Mouse (Mus musculus) midbrain, embryonic 14.5 days (tissue): ENCODE measurements around the gene Neurod1. TPM values are rescaled to one million over a fixed set of nuclear protein-coding genes. Genes with fewer than 3 reads are reported as not detected.

Experiments used
- ATAC-seq: fragments of 200-750 bp; cut with Nextera tagmentation; 2 replicates; pipeline ENCODE4 v1.8.0; 2017; ENCODE audit warnings: moderate number of reproducible peaks, moderate library complexity; ENCODE audit not compliant: low FRiP score, low TSS enrichment
- DNase-seq: peaks from one replicate; pipeline ENCODE4 v3.0.0-alpha.2; 2015
- H3K27ac ChIP-seq: fragments of 300-500 bp; sonication (generic); replicated peaks from 2 replicates; pipeline ENCODE4 v1.5.1; 2014; ENCODE audit warnings: mild to moderate bottlenecking, low read depth, low read length, moderate library complexity
- H3K27me3 ChIP-seq: fragments of 300-500 bp; sonication (generic); 2 replicates; pipeline ENCODE4 v1.6.1; 2014; ENCODE audit warnings: low read length, control low read depth, mixed read lengths; ENCODE audit not compliant: control insufficient read depth, insufficient read depth
- H3K36me3 ChIP-seq: fragments of 300-500 bp; sonication (generic); 2 replicates; pipeline ENCODE4 v1.6.1; 2014; ENCODE audit warnings: low read length, control low read depth; ENCODE audit not compliant: control insufficient read depth, insufficient read depth
- H3K4me1 ChIP-seq: fragments of 300-500 bp; sonication (generic); 2 replicates; pipeline ENCODE4 v1.6.1; 2014; ENCODE audit warnings: mild to moderate bottlenecking, antibody characterized with exemption, low read length, control low read depth; ENCODE audit not compliant: control insufficient read depth, insufficient read depth
- H3K4me2 ChIP-seq: fragments of 300-500 bp; sonication (generic); 2 replicates; pipeline ENCODE4 v1.6.1; 2014; ENCODE audit warnings: mild to moderate bottlenecking, low read length, moderate library complexity
- H3K4me3 ChIP-seq: fragments of 300-500 bp; sonication (generic); replicated peaks from 2 replicates; pipeline ENCODE4 v1.5.1; 2014; ENCODE audit warnings: low read depth, low read length
- H3K9ac ChIP-seq: fragments of 300-500 bp; sonication (generic); replicated peaks from 2 replicates; pipeline ENCODE4 v1.6.1; 2014; ENCODE audit warnings: mild to moderate bottlenecking, low read length, moderate library complexity
- H3K9me3 ChIP-seq: fragments of 300-500 bp; sonication (generic); 2 replicates; pipeline ENCODE4 v1.6.1; 2016; ENCODE audit warnings: low read length, control low read depth, mixed read lengths; ENCODE audit not compliant: control insufficient read depth
- WGBS: fragments of 180-500 bp; shearing (Covaris S2); extraction: QIAGEN DNeasy Blood & Tissue Kit; methylation state at CpG from one replicate; pipeline ENCODE4 v1.1.7; 2014; 5-methylcytosine and 5-hydroxymethylcytosine counted together
- polyA plus RNA-seq: library from polyadenylated mRNA; unstranded; fragments of >200 nt; fragmentation: Nextera tagmentation; extraction: Ambion mirVana; gene quantifications from 2 replicates; pipeline ENCODE4 v1.2.1, GENCODE M21; 2014

The Neurod1 gene
- polyA plus RNA-seq, 1 experiment from 2014 or later = 37.0 TPM

GRCm38 (mm10) chr2:79450684-79451394, 5.7 kb downstream of the Neurod1 start:
- Histone ChIP-seq H3K27ac (no peak overlapping the region), H3K9me3 (no peaks in the 10 kb centered on the region), H3K4me2 (0 out of 2 replicates have a peak overlapping the region, but pooled peaks have one; percentile 0), H3K36me3 (no peaks in the 10 kb centered on the region), H3K27me3 (no peaks in the 10 kb centered on the region; the same call in 1 of the 2 replicates), H3K4me1 (no peaks in the 10 kb centered on the region), H3K9ac (no peak overlapping the region), H3K4me3 (no peak overlapping the region)
- whole genome bisulfite sequencing = 44% methylated on average over 4 of the region's 4 CpGs
- peak; percentile 24 for DNase-seq
- no peak for ATAC-seq

DNA sequence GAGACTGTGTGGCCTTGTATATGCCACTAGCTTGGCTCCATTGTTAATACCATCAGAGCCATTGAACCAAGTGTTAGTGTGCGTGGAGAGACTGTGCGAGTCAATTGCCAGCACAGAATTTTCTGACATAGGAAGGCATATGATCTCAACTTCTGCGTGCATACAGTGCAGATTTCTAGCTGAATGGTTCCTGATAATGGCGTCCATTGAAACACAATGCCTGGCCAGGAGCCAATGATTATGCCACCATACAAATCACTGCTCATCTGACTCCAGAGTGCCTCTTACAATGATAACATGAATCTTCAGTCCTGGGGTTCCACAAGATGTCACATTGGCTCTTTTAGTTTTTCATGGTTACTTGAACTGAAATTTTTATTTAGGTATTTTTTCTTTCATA, 7.2 kb downstream of the Neurod1 start:
- peak; percentile 40 for DNase-seq
- Histone ChIP-seq H3K4me2 (no peak overlapping the region), H3K27ac (no peak overlapping the region), H3K4me1 (no peaks in the 10 kb centered on the region), H3K9me3 (no peaks in the 10 kb centered on the region), H3K36me3 (no peaks in the 10 kb centered on the region), H3K27me3 (no peaks in the 10 kb centered on the region; the same call in 1 of the 2 replicates), H3K4me3 (no peak overlapping the region), H3K9ac (no peak overlapping the region)
- WGBS = 54% methylated on average over 4 of the region's 4 CpGs
- ATAC-seq = no peak

DNA sequence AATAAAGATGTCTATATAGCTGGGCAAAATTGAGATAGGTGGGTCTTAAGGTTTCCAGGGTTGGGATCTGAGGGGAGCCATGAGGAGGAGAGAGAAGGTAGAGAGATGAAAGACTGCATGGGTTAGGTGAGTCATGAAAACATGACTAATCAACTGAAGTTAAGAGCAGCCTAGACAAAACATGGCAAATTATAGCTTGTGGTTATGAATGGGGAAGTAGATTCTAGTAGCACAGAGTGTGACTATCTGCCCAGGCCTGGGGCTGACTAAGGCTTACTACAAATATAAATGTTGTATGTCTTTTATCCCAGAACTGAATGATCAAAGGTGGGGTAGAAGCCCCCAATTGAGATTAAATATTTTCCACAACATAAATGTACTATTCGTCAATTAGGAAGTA, 9.4 kb downstream of the Neurod1 start:
- no peak overlapping the region for H3K4me2 ChIP-seq
- no peak overlapping the region for H3K27ac ChIP-seq
- H3K27me3 ChIP-seq = no peaks in the 10 kb centered on the region
- ATAC-seq = no peak
- no peak overlapping the region for H3K9ac ChIP-seq
- no peak overlapping the region for H3K4me3 ChIP-seq
- WGBS = 77% methylated on average over 1 of the region's 1 CpGs
- no peaks in the 10 kb centered on the region for H3K9me3 ChIP-seq
- no peak for DNase-seq
- H3K4me1 ChIP-seq = no peaks in the 10 kb centered on the region
- H3K36me3 ChIP-seq = no peaks in the 10 kb centered on the region

- ATAC-seq = no peak
- Histone ChIP-seq H3K36me3 (no peaks in the 10 kb centered on the region), H3K27me3 (no peaks in the 10 kb centered on the region)
Measured at GRCm38 (mm10) chr2:79443861-79444620, 12.5 kb downstream of the Neurod1 start.

DNA sequence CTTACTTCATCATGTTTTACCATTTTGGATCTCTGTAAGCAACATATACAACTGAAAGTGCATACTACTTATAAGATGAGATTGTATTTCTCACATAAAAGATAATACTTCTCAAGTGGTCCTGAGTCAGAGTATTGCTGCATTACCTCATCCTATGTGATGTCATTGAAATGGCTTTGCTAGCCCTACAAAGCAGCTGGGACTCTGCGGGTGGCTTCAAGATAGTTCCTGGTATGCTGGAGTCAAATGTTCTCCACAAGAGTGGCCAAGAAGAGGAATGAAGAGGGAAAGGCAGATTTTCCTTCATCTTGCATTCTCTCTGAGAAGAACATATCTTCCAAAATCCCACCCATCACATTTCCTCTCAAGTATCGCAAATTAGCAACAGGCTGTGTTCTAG, 13.2 kb downstream of the Neurod1 start:
- WGBS = 99% methylated on average over 2 of the region's 2 CpGs
- DNase-seq (no peak), ATAC-seq (no peak)
- no peak overlapping the region for H3K4me2 ChIP-seq
- no peaks in the 10 kb centered on the region for H3K9me3 ChIP-seq
- H3K4me3 ChIP-seq = no peak overlapping the region
- no peak overlapping the region for H3K27ac ChIP-seq
- H3K27me3 ChIP-seq = no peaks in the 10 kb centered on the region
- H3K4me1 ChIP-seq = no peaks in the 10 kb centered on the region
- no peak overlapping the region for H3K9ac ChIP-seq
- H3K36me3 ChIP-seq = no peaks in the 10 kb centered on the region

More at GRCm38 (mm10) chr2:79443861-79444620, 12.5 kb downstream of the Neurod1 start:
- no peak overlapping the region for H3K9ac ChIP-seq
- H3K9me3 ChIP-seq = no peaks in the 10 kb centered on the region
- H3K27ac ChIP-seq = no peak overlapping the region
- no peak for DNase-seq
- H3K4me1 ChIP-seq = no peaks in the 10 kb centered on the region
- WGBS = 90% methylated on average over 3 of the region's 3 CpGs
- no peak overlapping the region for H3K4me3 ChIP-seq
- no peak overlapping the region for H3K4me2 ChIP-seq

GRCm38 (mm10) chr2:79442906-79443305, 13.6 kb downstream of the Neurod1 start:
- H3K4me2 ChIP-seq = no peak overlapping the region
- no peak overlapping the region for H3K9ac ChIP-seq
- H3K4me3 ChIP-seq = no peak overlapping the region
- no peaks in the 10 kb centered on the region for H3K36me3 ChIP-seq
- DNase-seq (no peak), ATAC-seq (no peak)
- no peaks in the 10 kb centered on the region for H3K27me3 ChIP-seq
- no peaks in the 10 kb centered on the region for H3K4me1 ChIP-seq
- H3K9me3 ChIP-seq = no peaks in the 10 kb centered on the region
- WGBS = 77% methylated on average over 6 of the region's 6 CpGs
- no peak overlapping the region for H3K27ac ChIP-seq

- no peaks in the 10 kb centered on the region for H3K27me3 ChIP-seq
- H3K9ac ChIP-seq = no peak overlapping the region
- H3K27ac ChIP-seq = no peak overlapping the region
- H3K9me3 ChIP-seq = no peaks in the 10 kb centered on the region
- WGBS = 95% methylated on average over 2 of the region's 2 CpGs
- DNase-seq (no peak), ATAC-seq (no peak)
- H3K4me3 ChIP-seq = no peak overlapping the region
- H3K4me2 ChIP-seq = no peak overlapping the region
- no peaks in the 10 kb centered on the region for H3K36me3 ChIP-seq
- no peaks in the 10 kb centered on the region for H3K4me1 ChIP-seq
Measured at GRCm38 (mm10) chr2:79442227-79442626, 14.3 kb downstream of the Neurod1 start.

DNA sequence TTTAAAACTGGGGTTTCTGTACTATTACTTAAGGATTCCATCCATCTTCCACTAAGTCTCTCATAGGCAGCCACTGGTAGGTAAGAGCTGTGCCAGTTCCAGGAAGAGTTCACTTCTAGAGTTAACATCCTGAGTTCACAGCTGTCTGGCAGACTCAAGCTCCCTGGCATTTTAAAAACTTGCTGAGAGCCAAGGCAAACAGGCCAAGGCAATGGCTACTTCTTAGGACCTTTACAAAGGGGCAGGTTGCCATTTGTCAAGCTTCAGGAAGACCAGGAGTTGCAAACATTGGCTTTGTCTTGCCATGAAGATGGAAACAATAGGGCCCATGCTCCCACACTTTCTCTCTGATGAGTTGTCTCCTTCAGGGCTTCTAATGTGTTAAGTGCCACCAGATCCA, 26.5 kb downstream of the Neurod1 start:
- peaks cover 12% of the 10 kb centered on the region; the same call in 1 of the 2 replicates for H3K27me3 ChIP-seq
- no peak overlapping the region for H3K4me3 ChIP-seq
- no peak overlapping the region for H3K9ac ChIP-seq
- H3K9me3 ChIP-seq = no peaks in the 10 kb centered on the region
- no peak for ATAC-seq
- H3K27ac ChIP-seq = no peak overlapping the region
- H3K4me1 ChIP-seq = 0 out of 2 replicates have a peak, but pooled peaks cover 7% of the 10 kb centered on the region
- H3K4me2 ChIP-seq = no peak overlapping the region
- no peaks in the 10 kb centered on the region for H3K36me3 ChIP-seq
- no peak for DNase-seq
